Mouse (Mus musculus): ENCODE measurements at regions not wholly inside any gene's neighbourhood (a gene's known extent, or its start where the extent isn't known, plus 50 kb on each side); places are given as distances from the start of the nearest gene placed in this dataset.

DNA sequence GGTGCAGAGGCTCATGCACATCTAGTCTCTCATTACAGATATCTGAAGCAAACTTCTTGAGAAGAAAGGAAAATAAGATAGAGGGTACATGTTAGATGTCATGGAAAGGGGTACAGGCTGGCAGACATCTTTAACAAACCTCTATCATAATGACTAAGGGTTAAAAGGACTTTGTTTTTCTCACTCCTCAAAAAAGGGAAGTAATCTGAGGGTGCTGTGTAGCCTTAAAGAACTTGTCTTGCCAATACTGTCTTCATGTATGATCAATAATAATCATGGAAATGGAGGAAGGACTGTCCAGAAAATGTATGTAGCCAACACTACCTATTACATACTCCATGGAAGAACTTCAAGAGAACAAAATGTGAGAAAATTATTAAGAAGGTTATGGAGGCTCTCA lies 400.0 kb upstream of the Mmadhc start:
- no peak overlapping the region for H3K27ac ChIP-seq (ENCODE audit: control insufficient read depth, insufficient read depth, low read depth, low read length)
- H3K36me3 ChIP-seq (ENCODE audit: control insufficient read depth, insufficient read depth, low read length), result no peaks in the 10 kb centered on the region
- H3K4me3 ChIP-seq (ENCODE audit: control insufficient read depth, low read depth, low read length), result no peak overlapping the region
- no peaks in the 10 kb centered on the region for H3K27me3 ChIP-seq (ENCODE audit: control insufficient read depth, insufficient read depth, low read length)
- H3K4me1 ChIP-seq (ENCODE audit: control insufficient read depth, insufficient read depth, low read length), result no peaks in the 10 kb centered on the region
- TF ChIP-seq CTCF (IDR thresholded peaks at IDR 0.05; ENCODE audit: control insufficient read depth, insufficient read depth, insufficient replicate concordance, low read depth, low read length) (no peak), POLR2A (IDR thresholded peaks at IDR 0.05; ENCODE audit: control insufficient read depth, low read depth, low read length) (no peak)

DNA sequence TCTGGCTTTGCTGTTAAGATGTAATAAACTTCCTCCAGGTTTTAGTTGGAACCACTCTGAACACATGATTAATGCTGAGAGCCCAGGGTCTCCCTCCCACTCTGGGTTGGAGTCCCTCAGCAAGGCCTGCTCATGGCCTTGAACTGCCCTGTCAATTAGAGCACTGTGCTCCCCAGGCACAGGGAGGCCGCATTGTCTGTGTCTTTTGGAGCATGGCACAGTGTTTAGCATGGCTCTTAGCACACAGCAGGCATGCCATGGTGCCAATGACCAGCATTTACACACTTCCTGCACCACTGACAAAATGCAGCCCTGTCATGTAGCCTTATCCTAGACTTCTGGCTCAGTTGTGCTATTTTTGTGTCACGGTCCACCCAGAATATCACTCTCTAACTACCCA lies 398.2 kb upstream of the Mmadhc start:
- TF ChIP-seq CTCF (IDR thresholded peaks at IDR 0.05; ENCODE audit: control insufficient read depth, insufficient read depth, insufficient replicate concordance, low read depth, low read length), result no peak
- no peak for TF ChIP-seq POLR2A (IDR thresholded peaks at IDR 0.05; ENCODE audit: control insufficient read depth, low read depth, low read length)
- no peaks in the 10 kb centered on the region for H3K4me1 ChIP-seq (ENCODE audit: control insufficient read depth, insufficient read depth, low read length)
- H3K27me3 ChIP-seq (ENCODE audit: control insufficient read depth, insufficient read depth, low read length), result no peaks in the 10 kb centered on the region
- no peaks in the 10 kb centered on the region for H3K36me3 ChIP-seq (ENCODE audit: control insufficient read depth, insufficient read depth, low read length)
- no peak overlapping the region for H3K4me3 ChIP-seq (ENCODE audit: control insufficient read depth, low read depth, low read length)
- no peak overlapping the region for H3K27ac ChIP-seq (ENCODE audit: control insufficient read depth, insufficient read depth, low read depth, low read length)

GRCm38 (mm10) chr2:50693784-50694350 lies 397.3 kb upstream of the Mmadhc start:
- Histone ChIP-seq H3K27ac (ENCODE audit: control insufficient read depth, insufficient read depth, low read depth, low read length) (no peak overlapping the region), H3K4me1 (ENCODE audit: control insufficient read depth, insufficient read depth, low read length) (no peaks in the 10 kb centered on the region), H3K4me3 (ENCODE audit: control insufficient read depth, low read depth, low read length) (no peak overlapping the region), H3K36me3 (ENCODE audit: control insufficient read depth, insufficient read depth, low read length) (no peaks in the 10 kb centered on the region), H3K27me3 (ENCODE audit: control insufficient read depth, insufficient read depth, low read length) (no peaks in the 10 kb centered on the region)
- TF ChIP-seq CTCF (IDR thresholded peaks at IDR 0.05; ENCODE audit: control insufficient read depth, insufficient read depth, insufficient replicate concordance, low read depth, low read length) (no peak), POLR2A (IDR thresholded peaks at IDR 0.05; ENCODE audit: control insufficient read depth, low read depth, low read length) (no peak)

DNA sequence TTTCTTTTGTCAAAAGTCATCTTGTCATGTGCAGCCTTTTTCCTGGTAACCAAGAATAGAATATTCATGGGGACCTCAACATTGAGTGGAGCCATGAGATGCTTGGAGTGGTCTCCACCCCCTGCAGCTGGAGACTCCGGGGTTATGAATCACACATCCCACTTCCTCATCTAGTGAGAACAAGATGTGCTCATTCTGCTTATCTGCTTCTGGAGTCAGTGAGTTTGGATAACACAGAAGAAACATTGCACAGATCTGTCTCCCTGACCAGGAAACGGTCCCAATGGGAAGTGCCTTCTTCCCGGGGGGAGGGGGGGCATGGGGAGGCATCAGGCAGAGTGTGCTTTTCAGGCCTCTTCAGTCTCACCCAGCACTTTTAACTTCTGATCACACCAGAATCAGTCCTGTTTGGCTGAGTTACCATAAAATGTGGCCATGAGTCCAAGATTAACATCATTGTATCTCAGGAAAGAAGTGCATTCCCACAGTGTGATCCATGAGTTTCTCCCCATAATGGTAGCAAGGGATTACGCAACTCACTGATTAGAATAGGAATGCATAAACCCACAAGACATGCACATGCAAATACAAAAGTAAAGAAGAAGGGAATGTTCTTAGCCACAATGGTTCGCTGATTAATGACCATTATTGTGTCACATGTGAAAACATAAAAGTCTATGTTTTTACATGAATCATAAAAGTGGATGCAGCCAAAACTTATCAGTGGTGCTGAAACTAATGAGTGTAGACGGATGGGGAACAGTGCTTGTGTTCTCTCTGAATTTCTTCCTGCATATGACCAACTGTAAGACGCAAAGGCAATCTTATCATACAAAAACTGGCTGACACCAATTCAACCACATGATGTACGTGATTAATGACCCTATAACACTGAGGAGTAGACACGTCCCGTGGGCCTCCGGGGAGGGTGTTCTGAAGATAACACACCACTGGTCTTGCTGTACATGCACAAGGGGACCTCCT lies 393.8 kb upstream of the Mmadhc start:
- H3K36me3 ChIP-seq (ENCODE audit: control insufficient read depth, insufficient read depth, low read length), result no peaks in the 10 kb centered on the region
- H3K27me3 ChIP-seq (ENCODE audit: control insufficient read depth, insufficient read depth, low read length), result no peaks in the 10 kb centered on the region
- no peak overlapping the region for H3K27ac ChIP-seq (ENCODE audit: control insufficient read depth, insufficient read depth, low read depth, low read length)
- H3K4me3 ChIP-seq (ENCODE audit: control insufficient read depth, low read depth, low read length), result no peak overlapping the region
- H3K4me1 ChIP-seq (ENCODE audit: control insufficient read depth, insufficient read depth, low read length), result no peaks in the 10 kb centered on the region
- TF ChIP-seq POLR2A (IDR thresholded peaks at IDR 0.05; ENCODE audit: control insufficient read depth, low read depth, low read length), result no peak
- TF ChIP-seq CTCF (IDR thresholded peaks at IDR 0.05; ENCODE audit: control insufficient read depth, insufficient read depth, insufficient replicate concordance, low read depth, low read length), result no peak

DNA sequence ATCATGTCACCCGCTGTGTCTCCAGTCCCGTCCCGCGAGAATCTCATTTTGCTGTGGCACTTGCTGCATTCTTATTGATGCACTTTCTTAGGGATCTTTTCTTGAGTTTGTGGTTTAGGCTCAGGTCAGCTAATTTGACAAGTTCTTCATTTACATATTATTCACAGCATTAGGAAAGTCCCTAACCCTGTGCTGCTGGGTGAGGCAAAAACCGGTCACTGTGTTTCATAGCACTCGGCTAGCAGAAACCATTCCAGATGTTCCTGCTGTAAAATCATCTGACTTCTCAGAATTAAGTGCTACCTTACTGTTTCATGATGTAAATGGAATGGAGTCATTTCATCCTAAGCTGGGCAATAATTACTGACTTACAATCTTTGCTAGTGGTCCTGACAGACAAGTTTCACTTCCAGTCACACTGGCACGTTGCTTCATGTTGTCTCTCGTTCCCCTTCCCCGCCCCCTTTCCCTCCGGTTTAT lies 391.1 kb upstream of the Mmadhc start:
- TF ChIP-seq CTCF (IDR thresholded peaks at IDR 0.05; ENCODE audit: control insufficient read depth, insufficient read depth, insufficient replicate concordance, low read depth, low read length) (no peak), POLR2A (IDR thresholded peaks at IDR 0.05; ENCODE audit: control insufficient read depth, low read depth, low read length) (no peak)
- Histone ChIP-seq H3K27ac (ENCODE audit: control insufficient read depth, insufficient read depth, low read depth, low read length) (no peak overlapping the region), H3K4me3 (ENCODE audit: control insufficient read depth, low read depth, low read length) (no peak overlapping the region), H3K27me3 (ENCODE audit: control insufficient read depth, insufficient read depth, low read length) (no peaks in the 10 kb centered on the region), H3K36me3 (ENCODE audit: control insufficient read depth, insufficient read depth, low read length) (no peaks in the 10 kb centered on the region), H3K4me1 (ENCODE audit: control insufficient read depth, insufficient read depth, low read length) (no peaks in the 10 kb centered on the region)

GRCm38 (mm10) chr2:50687222-50687621 lies 390.6 kb upstream of the Mmadhc start:
- Histone ChIP-seq H3K4me3 (ENCODE audit: control insufficient read depth, low read depth, low read length) (no peak overlapping the region), H3K27ac (ENCODE audit: control insufficient read depth, insufficient read depth, low read depth, low read length) (no peak overlapping the region), H3K4me1 (ENCODE audit: control insufficient read depth, insufficient read depth, low read length) (no peaks in the 10 kb centered on the region), H3K27me3 (ENCODE audit: control insufficient read depth, insufficient read depth, low read length) (no peaks in the 10 kb centered on the region), H3K36me3 (ENCODE audit: control insufficient read depth, insufficient read depth, low read length) (no peaks in the 10 kb centered on the region)
- TF ChIP-seq POLR2A (IDR thresholded peaks at IDR 0.05; ENCODE audit: control insufficient read depth, low read depth, low read length), result no peak
- no peak for TF ChIP-seq CTCF (IDR thresholded peaks at IDR 0.05; ENCODE audit: control insufficient read depth, insufficient read depth, insufficient replicate concordance, low read depth, low read length)

- H3K27ac ChIP-seq (ENCODE audit: control insufficient read depth, insufficient read depth, low read depth, low read length), result no peak overlapping the region
- no peak overlapping the region for H3K4me3 ChIP-seq (ENCODE audit: control insufficient read depth, low read depth, low read length)
- H3K36me3 ChIP-seq (ENCODE audit: control insufficient read depth, insufficient read depth, low read length), result no peaks in the 10 kb centered on the region
- H3K27me3 ChIP-seq (ENCODE audit: control insufficient read depth, insufficient read depth, low read length), result no peaks in the 10 kb centered on the region
- TF ChIP-seq POLR2A (IDR thresholded peaks at IDR 0.05; ENCODE audit: control insufficient read depth, low read depth, low read length) (no peak), CTCF (IDR thresholded peaks at IDR 0.05; ENCODE audit: control insufficient read depth, insufficient read depth, insufficient replicate concordance, low read depth, low read length) (no peak)
- H3K4me1 ChIP-seq (ENCODE audit: control insufficient read depth, insufficient read depth, low read length), result no peaks in the 10 kb centered on the region
These were observed 380.9 kb upstream of the Mmadhc start for GRCm38 (mm10) chr2:50677456-50677855.

All from testis, adult 2 months (tissue).